Mouse (Mus musculus) cerebellum, adult 2 months (tissue): ENCODE data around the gene Tll2. TPM values are rescaled to one million over a fixed set of nuclear protein-coding genes. Genes with fewer than 3 reads are reported as not detected.
A peak's percentile ranks its signal among the peaks of the same experiment; 100 is the strongest.

ENCODE experiments used
- DNase-seq, 2 experiments: peaks; one replicate each; pipeline ENCODE4 v3.0.0; 2021
- H3K27ac ChIP-seq: fragments of 200-500 bp; 2 replicates; pipeline ENCODE4 v1.5.1; 2012; ENCODE audit warnings: low read length, control low read depth, inconsistent platforms; ENCODE audit not compliant: insufficient read depth
- H3K27me3 ChIP-seq: fragments of 200-500 bp; 2 replicates; pipeline ENCODE4 v1.6.1; 2012; ENCODE audit warnings: inconsistent platforms, mild to moderate bottlenecking, low read length, moderate library complexity; ENCODE audit not compliant: control insufficient read depth, insufficient read depth
- H3K4me1 ChIP-seq: fragments of 200-500 bp; 2 replicates; pipeline ENCODE4 v1.6.1; 2011; ENCODE audit warnings: low read length; ENCODE audit not compliant: control insufficient read depth, insufficient read depth
- H3K4me3 ChIP-seq: fragments of 200-500 bp; replicated peaks from 2 replicates; pipeline ENCODE3; 2011; ENCODE audit warnings: mild to moderate bottlenecking, low read depth, low read length, control low read depth; ENCODE audit not compliant: insufficient read depth
- CTCF ChIP-seq: fragments of 200-500 bp; IDR thresholded peaks from 2 replicates; pipeline ENCODE4 v1.5.1; 2011; ENCODE audit warnings: low read depth, mild to moderate bottlenecking, control low read depth, low read length, moderate library complexity, borderline replicate concordance; ENCODE audit not compliant: insufficient read depth
- POLR2A ChIP-seq: fragments of 200-500 bp; IDR thresholded peaks from 2 replicates; pipeline ENCODE4 v1.6.1; 2011; ENCODE audit warnings: low read length, control low read depth, borderline replicate concordance; ENCODE audit not compliant: insufficient read depth
- WGBS: fragments of 180-500 bp; shearing (Covaris S2); methylation state at CpG from one replicate; pipeline ENCODE4 v1.1.7; 2018; 5-methylcytosine and 5-hydroxymethylcytosine counted together
- polyA plus RNA-seq: library from polyadenylated mRNA; depleted of rRNA; stranded (reverse); fragments of >200 nt; gene quantifications from 2 replicates; pipeline ENCODE4 v1.2.3, GENCODE M21; 2012; rRNA removed

Tll2 gene
- polyA plus RNA-seq, result 0.90 and 1.0 TPM in 2 replicates

GRCm38 (mm10) chr19:41206811-41207344 is at the start of gene Tll2:
Gene Tll2 (minus strand): TSS chr19:41206835.
- TF ChIP-seq POLR2A (no peak), CTCF (no peak)
- under 1% methylated on average over 32 of the region's 32 CpGs for WGBS
- no peak for DNase-seq
- Histone ChIP-seq H3K27ac (no peak within 1 kb of the TSS), H3K4me1 (peaks cover 12% of the 10 kb centered on the region), H3K27me3 (no peaks in the 10 kb centered on the region; the same call in 1 of the 2 replicates), H3K4me3 (no peak within 1 kb of the TSS)

- DNase-seq, result peak in 1 of 2 experiments; percentile 10
- Histone ChIP-seq H3K4me1 (no peaks in the 10 kb centered on the region), H3K4me3 (no peak overlapping the region), H3K27me3 (no peaks in the 10 kb centered on the region), H3K27ac (no peak overlapping the region)
- TF ChIP-seq POLR2A (no peak), CTCF (no peak)
- WGBS, result 47% methylated on average over 5 of the region's 5 CpGs
Observed at GRCm38 (mm10) chr19:41254584-41254983, 47.9 kb upstream of the Tll2 start.

- WGBS, result 76% methylated on average over 4 of the region's 4 CpGs
- DNase-seq, result no peak
- no peaks in the 10 kb centered on the region for H3K4me1 ChIP-seq
- H3K4me3 ChIP-seq, result no peak overlapping the region
- H3K27ac ChIP-seq, result no peak overlapping the region
- no peaks in the 10 kb centered on the region for H3K27me3 ChIP-seq
- no peak for TF ChIP-seq CTCF
- TF ChIP-seq POLR2A, result no peak
Observed at GRCm38 (mm10) chr19:41248968-41249367, 42.3 kb upstream of the Tll2 start.

GRCm38 (mm10) chr19:41248271-41248670 is 41.6 kb upstream of the Tll2 start:
- DNase-seq, result no peak
- Histone ChIP-seq H3K4me3 (no peak overlapping the region), H3K4me1 (no peaks in the 10 kb centered on the region), H3K27me3 (no peaks in the 10 kb centered on the region), H3K27ac (no peak overlapping the region)
- WGBS, result 92% methylated on average over 3 of the region's 3 CpGs
- no peak for TF ChIP-seq POLR2A
- no peak for TF ChIP-seq CTCF

- 85% methylated on average over 4 of the region's 4 CpGs for WGBS
- H3K27ac ChIP-seq, result no peak overlapping the region
- H3K27me3 ChIP-seq, result no peaks in the 10 kb centered on the region
- H3K4me1 ChIP-seq, result no peaks in the 10 kb centered on the region
- no peak for DNase-seq
- TF ChIP-seq CTCF (no peak), POLR2A (no peak)
- H3K4me3 ChIP-seq, result no peak overlapping the region
Observed at GRCm38 (mm10) chr19:41246271-41246670, 39.6 kb upstream of the Tll2 start.

- Histone ChIP-seq H3K4me1 (no peaks in the 10 kb centered on the region), H3K27me3 (no peaks in the 10 kb centered on the region), H3K4me3 (no peak overlapping the region), H3K27ac (no peak overlapping the region)
- DNase-seq, result peak; percentile 25 to 30
- TF ChIP-seq POLR2A (no peak), CTCF (peak; percentile 47)
- WGBS, result 64% methylated on average over 6 of the region's 6 CpGs
Observed at GRCm38 (mm10) chr19:41244581-41244980, 37.9 kb upstream of the Tll2 start.

- Histone ChIP-seq H3K27me3 (no peaks in the 10 kb centered on the region), H3K27ac (no peak overlapping the region), H3K4me3 (no peak overlapping the region), H3K4me1 (no peaks in the 10 kb centered on the region)
- WGBS, result 94% methylated on average over 5 of the region's 5 CpGs
- no peak for TF ChIP-seq CTCF
- DNase-seq, result no peak
Observed at GRCm38 (mm10) chr19:41241997-41242396, 35.4 kb upstream of the Tll2 start.

- TF ChIP-seq CTCF (no peak), POLR2A (no peak)
- Histone ChIP-seq H3K4me1 (no peaks in the 10 kb centered on the region), H3K27ac (no peak overlapping the region), H3K4me3 (no peak overlapping the region), H3K27me3 (no peaks in the 10 kb centered on the region)
- whole genome bisulfite sequencing, result 96% methylated on average over 4 of the region's 4 CpGs
- DNase-seq, result no peak
Observed at GRCm38 (mm10) chr19:41233698-41234097, 27.1 kb upstream of the Tll2 start.

- 21% methylated on average over 7 of the region's 7 CpGs for WGBS
- DNase-seq, result no peak
- no peak overlapping the region for H3K27ac ChIP-seq
Observed at GRCm38 (mm10) chr19:41208326-41208725, 1.7 kb upstream of the Tll2 start.

More at GRCm38 (mm10) chr19:41208326-41208725, 1.7 kb upstream of the Tll2 start:
- TF ChIP-seq CTCF (no peak), POLR2A (no peak)
- peaks cover 12% of the 10 kb centered on the region for H3K4me1 ChIP-seq
- H3K27me3 ChIP-seq, result no peaks in the 10 kb centered on the region; the same call in 1 of the 2 replicates
- H3K4me3 ChIP-seq, result no peak overlapping the region
